Mouse (Mus musculus) kidney, adult 18-20 months (tissue): ENCODE measurements around the gene Alpk1.

Source experiments
- DNase-seq: peaks from one replicate; pipeline ENCODE4 v3.0.0; 2021

Alpk1 gene

DNA sequence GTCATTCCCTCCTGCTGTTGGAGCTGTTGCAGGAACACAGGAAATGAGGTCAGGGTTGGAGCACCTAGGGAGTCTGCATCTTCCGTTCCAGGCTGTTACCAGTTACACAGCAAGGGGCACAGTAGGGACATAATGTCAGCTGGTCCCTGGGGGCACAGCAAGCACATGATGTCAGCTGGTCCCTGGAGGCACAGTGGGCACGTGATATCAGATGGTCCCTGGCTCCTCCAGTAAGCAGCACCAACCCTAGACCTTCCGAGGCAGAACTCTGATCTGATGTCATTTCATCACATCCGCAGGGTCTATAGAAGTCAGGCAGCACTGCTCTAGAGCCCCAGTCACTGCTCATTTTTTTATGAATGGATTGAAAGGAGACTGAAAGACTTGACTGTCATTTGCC lies 89.1 kb downstream of the Alpk1 start:
- DNase-seq = no peak

DNA sequence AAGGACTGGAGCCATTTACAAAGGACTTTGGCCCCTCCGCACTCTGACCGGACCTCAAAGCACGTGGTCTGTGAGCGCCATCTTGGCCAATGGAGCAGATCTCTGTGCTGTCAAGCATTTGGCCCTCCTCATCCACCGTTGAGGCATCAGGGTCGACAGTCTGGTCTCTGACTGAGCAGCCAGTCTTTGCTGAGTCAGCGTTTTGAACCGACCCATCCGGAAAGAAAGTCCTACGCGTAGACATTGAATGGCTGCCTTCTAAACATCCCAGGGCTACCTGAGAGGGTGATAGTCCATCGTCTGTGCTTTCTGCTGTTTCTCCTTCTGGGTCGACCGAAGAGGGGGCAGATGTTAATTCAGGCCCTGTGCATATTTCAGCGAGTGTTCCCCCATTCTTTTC lies 100.6 kb downstream of the Alpk1 start:
- DNase-seq = peak; percentile 17

DNA sequence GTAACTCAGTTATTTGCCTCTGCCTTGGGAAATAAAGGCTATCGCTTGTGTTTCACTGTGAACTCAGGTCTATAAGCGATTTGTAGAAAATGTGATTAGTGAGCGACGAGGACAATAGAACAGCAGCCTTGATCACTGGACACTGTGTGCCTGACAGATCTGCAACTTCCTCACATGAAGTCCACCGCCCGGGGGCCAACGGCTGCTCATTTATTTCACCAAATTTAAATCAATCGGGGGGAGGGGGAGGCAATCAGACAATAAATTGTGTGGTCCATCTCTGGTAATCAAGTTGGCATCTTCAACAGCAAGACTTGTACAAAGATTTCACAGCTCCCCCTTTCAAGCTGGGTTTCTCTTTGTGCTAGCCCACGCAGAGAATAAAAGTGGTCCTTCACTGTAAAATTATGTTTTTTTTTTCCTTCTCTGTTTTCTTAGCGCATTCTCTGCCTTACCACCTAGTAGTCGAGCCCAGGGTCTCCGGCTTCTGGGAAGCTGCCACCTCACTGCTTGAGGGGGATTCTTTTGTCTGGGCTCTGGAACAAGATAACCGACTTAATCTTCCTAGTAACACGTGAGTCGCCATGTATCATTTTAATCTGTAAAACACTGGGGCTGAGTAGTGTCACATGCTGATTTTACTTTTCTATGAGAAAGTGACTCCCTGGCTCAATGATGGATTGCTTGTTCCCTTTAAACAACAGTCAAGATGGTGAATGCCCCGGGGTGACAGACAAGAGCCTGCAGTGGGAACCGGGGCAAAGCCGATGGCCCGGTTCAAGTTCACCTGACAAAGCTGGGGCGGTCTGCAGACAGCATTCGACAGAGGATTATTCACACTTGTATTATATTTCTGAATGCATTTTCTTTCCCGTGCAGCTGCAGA lies 118.4 kb downstream of the Alpk1 start:
- DNase-seq = no peak

DNA sequence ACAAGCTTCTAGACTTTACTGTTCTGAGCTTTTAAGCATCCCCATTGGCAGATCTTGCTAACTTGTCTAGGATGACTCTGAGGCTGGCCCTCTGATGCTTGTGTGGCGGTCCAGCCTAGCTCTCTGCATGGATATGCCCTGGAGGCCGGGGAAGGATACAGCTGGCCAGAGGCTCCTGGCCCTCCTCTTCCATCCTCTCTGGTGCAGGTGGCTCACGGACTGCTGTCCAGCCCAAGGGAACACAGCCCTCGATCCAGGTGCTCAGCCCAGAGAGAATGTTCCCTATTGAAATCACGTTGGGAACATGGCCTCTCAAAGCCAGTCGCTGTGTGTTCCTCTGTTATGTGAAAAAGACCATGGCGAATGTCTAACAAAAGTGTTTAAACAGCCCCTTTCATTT lies 119.6 kb downstream of the Alpk1 start:
- DNase-seq = no peak

DNA sequence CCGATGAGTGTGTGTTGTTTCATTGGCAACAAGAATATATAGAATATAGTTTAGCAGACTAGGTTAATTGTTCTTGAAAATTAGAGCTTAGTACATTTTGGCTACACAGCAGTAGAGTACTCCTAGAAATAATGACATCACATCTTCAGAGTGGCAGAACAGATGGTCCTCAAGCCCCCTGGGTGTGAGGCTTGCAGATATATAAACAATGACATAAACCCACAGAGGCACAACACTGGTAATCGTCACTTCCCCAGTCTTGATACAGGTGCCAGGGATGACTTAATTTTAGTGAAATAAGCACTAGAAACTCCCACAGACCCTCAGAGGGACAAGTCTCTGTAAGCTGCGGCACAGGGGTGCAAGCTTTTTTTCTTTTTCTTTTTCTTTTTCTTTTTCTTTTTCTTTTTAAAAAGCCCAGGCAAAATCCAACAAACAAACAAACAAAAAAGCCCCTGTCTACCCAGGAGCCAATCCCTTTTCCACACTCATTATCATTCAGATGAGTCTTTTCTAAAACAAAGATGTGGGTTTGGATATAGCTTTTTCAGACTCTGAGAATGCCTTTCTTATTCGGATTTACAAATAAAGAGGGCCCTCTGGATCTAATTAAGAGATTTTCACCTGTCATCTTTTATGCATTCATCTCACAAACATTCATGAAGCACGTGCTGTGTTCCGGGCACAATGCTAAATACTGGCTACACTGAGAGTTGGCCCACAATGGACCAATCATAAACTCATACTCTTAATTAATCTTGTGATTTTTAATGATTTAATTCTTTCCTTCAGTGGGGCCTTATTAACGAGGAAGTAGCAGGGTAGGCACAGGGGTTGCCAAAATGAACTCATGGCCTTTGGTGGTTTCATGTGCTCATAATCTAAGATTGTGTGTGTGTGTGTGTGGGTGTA lies 128.3 kb downstream of the Alpk1 start:
- DNase-seq = no peak

DNA sequence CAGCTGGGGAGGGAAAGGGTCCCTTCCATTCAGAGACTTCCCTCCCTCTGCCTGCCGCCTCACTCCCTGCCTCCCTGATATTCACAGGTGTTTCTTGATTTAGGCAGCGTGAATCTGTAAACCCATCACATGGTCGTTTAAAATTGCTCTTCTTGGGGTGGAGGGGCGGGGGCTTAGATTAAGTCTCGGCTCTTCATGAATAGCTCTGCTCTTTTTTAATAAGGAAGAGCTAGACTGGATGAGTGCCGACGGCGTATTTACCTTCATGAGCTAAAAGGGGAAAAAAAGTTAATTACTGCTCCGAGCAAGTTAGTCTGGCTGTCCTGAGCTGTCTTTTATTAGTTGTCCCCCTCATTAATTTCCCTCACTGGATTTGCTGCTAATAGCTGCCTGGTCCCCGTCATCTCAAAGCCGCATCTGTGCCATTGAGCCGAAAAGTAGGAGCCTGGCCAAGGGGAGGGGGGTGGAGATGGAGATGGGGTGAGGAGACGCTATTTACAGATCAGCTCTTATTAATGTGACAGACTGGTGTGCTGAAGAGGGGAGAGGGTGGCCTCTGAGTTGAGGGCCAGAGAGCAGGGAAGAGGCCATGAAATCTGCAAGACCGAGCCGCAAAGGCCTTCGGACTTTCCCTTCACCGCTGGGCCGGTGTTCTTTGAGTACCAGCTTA lies 134.0 kb downstream of the Alpk1 start:
- no peak for DNase-seq

DNA sequence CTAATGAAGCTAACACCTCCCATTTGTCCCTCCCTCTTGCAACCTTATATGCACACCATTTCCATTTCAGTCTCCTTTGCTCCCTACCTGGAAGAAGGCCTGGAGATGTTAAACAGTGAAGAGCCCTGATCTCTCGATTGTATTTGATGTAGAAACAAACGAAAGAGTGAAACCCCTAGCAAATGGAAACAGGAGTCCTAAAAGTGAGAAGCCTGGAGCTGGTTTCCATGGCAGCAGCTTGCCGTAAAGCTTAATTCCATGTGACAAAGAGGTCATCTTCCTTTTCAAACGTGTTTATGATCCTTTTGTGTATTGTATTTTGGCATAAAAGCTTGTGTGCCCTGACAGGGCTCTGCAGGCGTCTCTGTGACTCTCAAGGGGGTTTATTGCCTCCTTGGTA lies 138.1 kb downstream of the Alpk1 start:
- DNase-seq = no peak

DNA sequence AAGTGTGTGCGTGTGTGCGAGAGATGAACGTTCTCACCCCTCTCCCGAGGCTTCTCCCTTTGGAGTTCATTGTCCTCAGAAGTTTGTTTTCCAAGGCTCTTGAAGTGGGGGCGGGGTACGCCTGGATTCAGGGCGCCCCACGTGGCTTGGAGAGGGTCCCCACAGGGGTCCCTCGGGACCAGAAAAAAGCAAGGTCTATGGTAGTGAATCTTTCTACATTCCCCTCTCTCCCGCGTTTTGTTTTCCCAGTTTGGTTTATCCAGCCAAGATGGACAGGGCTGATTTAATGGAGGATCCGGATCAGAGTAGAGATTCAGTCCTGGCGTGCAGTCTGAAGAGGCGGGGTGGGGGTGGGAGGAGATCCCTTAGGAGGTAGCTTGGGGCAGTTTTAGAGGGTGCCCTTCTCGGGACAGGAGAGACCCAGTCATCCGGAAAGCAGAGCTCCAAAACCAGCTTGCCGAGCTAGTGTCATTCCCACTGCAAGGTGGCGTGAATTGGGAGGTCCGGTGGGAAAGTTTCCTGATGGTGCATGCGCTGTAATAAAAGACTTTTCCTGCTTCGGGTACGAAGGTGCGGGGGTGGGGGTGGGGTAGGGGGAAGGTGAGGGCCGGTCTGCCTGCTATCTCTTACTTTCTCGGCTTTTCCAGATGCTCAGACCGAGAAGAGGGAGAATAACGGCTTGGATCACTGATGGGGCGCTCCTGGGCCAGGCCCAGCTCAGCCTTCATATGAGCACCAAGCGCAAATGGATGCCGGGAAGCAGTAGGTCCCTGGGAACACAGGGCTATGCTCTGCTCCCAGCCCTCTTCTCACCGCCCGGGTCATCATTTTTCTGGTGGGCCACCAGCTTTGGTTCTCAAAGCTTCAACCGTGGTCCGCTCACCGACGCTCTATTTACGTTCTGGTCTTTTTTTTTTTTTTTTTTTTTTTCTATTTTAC lies 139.3 kb downstream of the Alpk1 start:
- peak; percentile 35 for DNase-seq

DNA sequence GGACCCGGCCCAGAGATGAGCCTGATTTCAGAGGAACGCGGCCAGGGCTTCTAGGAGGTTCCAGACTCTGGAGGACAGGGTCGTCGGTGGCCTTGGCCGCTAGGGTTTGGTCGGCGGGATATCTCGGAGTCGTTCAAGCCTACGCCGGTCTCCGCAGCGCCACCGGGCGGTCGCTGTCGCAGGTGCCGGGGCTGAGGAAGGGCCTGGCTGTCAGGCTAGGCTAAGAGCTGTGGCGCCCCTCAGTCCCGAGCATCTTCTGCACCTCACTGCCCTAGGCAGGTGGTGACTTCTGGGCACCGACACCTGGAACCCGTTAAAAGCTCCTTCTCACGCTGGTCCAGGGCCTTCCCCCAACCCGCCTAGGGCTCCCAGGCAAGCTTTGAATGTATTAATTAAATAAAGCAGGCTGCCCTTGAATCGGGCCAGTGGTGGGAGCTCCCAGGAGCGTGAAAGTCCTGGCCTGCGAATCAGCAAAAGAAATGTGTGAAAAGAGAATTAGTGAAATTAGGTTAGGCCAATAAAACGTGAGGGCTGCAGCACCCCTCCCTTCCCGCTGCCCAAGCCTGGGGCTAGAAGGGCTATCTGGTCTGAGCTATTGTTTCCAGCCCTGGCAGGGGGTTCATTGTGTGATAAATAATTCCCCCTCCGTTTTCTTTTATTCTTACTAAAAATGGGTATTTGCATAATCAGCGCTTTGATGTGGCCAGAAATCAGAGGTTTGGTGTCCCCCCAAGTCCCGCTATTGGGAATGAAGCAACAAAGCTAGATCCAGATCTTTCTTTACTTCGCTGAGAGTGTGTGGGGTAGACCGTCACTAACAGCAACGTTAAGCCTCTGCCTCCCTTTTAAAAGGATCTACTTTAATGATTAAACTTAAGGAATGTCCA lies 140.2 kb downstream of the Alpk1 start:
- DNase-seq = peak; percentile 29

DNA sequence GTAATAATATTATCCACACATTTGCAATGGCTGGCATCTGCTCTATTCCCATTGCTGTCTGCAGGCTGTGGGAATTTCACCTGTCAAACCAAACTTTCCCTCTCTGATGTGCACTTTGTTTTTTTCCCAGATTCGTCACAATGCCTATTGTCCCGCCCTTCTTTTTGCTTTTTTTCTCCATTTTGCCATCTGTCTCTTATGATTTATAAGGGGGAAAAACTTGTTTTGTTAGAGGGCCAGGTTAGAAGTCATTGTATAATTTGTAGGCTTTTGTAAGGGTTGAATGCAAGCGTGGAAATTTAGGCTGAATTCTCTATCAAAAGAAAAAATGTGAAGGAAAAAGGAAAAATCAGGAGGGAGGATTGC lies 145.4 kb downstream of the Alpk1 start:
- DNase-seq = no peak

DNA sequence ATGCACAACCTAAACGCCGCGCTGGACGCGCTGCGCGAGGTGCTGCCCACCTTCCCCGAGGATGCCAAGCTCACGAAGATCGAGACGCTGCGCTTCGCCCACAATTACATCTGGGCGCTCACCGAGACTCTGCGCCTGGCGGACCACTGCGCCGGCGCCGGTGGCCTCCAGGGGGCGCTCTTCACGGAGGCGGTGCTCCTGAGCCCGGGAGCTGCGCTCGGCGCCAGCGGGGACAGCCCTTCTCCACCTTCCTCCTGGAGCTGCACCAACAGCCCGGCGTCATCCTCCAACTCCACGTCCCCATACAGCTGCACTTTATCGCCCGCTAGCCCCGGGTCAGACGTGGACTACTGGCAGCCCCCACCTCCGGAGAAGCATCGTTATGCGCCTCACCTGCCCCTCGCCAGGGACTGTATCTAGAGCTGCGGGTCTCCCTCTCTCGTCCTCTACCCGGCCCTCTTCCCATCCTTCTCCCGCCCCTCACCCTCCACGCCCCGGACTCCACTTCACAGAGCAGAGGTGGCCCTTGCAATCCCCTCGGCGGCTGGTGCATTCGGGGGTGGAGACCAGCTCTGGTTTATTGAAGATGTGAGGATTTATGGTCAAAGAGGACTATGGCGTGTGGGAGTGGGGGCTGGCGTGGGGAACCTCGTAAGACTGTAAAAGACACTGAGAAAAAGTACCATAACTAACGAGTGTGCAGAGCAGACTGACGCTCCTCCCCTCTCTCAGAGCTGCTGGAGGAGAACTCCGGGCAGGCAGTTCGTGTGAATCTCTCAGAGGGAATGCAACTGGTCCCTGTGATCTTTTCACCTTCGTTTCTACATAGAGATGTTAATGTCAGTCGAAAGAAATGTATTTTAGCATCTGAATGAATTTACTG lies 146.0 kb downstream of the Alpk1 start:
- peak; percentile 76 for DNase-seq

DNA sequence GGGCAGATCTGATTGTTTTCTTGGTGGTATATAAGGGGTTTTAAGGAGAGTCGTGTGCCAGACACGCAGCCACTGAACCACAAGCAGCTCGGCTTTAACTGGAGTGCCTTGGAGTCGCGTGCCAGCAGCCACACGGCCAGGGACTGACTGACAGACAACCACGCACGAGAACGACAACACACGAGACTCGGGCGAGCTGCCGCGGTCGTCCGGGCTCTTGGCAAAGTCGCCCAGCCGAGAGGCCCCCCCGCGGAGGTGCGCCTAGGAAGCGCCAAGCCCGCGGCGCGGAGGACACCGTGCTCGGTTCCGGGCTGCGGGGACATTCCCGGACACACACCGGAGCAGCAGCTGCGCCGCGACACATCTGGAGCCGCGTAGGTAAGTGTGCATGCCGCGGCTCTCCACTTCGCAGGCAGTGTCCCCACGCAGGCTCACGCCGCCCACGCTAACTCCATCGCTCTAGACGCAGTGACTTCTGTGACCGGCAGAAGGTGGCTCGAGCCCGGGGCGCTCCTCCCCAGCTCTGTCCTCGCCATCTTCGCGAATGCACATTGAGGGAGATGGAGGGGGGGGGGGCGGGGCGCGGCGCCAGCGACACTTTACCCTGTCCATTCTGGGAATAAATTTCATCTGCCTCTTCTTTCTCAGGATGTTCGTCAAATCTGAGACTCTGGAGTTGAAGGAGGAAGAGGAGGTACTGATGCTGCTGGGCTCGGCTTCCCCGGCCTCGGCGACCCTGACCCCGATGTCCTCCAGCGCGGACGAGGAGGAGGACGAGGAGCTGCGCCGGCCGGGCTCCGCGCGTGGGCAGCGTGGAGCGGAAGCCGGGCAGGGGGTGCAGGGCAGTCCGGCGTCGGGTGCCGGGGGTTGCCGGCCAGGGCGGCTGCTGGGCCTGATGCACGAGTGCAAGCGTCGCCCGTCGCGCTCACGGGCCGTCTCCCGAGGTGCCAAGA lies 147.0 kb downstream of the Alpk1 start, which contains the start of gene Neurog2:
Gene Neurog2, plus strand, starts transcription at position 56 of the 953 bp plus-strand sequence.
- DNase-seq = peak; percentile 26

DNA sequence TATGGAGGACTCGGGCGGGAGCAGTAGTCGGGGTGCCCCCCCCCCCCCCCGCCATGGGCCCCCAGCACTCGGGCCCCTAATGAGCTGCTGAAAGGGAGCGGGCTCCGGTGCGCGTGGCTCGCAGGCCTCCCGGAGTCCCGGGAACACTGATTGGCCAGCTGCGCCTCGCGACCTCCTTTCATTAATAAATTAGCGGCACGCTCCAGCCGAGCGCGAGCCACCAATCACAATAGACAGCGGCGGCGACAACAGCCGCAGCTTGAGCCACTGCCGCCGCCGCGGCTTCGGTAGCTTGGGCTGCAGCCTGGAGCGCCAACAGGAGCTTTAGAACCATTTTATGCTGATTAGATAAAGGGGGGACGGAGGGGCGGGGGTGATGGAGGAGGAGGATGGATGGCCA lies 147.8 kb downstream of the Alpk1 start:
- DNase-seq = peak; percentile 34

DNA sequence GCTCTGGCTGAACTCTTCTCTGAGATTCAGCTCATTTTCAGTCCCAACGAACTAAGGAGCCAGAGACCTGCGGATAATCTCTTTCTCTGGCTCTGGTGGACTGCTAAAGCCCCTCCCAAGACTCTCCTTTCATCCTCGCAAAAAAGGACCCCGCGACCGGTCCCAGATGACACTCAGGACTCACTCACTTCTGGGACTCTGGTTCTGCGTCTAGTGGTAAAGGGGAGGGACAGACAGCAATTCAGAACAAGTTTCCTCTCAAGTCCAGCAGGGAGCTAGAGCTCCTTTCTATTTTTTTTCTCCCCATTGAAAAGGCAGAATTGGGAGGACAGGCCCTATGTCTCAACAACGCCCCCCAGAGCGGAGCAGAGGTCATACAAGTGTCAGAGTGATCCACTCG lies 148.7 kb downstream of the Alpk1 start:
- peak; percentile 24 for DNase-seq

DNA sequence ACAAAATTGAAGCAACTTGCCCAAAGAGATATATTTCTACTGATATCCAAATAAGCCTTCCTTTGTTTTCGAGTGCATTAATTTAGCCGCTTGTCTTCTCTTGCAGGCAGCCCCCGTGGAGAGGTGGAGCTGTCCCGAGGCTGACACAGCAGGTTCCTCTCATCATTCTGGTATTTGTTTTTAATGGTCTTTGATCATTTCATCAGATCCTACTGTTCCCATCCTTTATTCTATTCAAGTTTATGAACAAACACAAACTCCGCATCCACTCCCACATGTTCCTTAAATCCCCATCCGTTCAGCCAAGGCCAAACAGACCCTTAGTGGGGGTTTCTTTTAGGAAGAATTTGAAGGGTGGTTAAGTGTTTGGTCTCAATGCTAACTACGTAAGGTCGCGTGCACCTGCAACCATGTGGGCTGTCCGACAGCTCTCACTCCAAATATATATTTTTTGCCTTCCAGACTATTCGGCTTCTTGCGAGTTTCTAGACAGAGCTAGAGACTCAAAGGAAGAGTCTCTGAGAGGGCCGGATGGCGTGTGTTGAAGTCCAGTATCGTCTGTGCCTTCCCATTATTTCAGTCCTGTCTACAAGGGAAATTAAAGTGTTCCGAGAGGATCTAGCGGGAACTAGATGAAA lies 149.5 kb downstream of the Alpk1 start:
- DNase-seq = no peak

DNA sequence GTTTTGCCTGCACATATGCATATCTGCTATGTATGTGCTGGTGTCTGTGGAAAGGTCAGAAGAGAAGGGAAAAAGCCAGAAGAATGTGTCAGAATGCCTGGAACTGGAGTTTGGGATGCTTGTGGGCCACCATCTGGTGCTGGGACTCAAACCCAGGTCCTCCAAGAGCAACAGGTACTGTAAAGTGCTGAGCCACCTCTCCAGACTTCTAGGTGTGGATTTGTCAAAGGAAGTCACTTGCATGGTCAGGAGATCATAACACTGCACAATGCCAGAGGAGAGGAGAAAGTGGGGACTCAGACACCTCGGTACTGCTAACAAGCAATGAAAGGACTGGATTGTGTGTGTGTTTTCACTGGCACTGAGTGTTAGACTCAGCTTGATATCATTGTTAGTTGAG lies 150.1 kb downstream of the Alpk1 start:
- DNase-seq = no peak

DNA sequence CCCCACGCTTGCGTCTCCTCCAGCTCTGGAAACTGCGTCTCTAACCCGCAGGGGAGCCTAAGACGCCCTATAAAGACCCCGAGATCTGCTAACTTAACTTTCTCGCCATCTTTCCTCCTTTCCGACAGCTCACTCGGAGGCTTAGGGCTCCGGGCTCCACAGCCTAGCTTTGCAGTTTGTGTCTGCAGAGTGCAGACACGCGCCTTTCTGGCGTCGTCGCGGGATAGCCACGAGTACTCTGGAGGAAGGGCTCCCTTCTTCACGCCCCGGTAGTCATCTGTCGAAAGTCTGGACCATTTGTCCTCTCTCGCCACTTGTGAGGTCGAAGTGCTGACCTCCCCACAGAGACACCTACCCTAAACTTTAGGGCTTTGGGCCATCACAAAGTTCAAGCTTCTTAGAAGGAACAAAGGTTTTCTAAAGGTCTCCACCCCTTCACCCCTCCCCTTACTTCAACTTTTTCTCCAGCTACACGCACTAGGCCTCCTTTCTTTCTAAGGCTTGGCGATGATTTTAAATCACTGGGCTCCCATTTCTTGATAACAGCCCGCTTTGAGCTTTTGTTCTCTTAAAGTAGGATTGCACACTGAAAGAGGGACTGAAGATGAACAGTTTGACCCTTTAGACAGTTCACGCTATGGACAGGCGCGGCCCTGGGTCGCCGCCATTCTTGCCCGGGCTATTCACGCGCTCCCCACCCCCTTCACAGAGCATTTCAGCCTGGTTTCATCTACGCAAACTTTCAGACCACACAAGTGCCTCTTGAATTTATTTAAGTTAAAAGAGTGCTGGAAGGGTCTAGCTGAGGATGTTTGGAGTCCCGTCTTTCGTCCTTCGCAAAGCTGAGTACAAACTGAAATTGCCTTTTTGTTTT lies 151.8 kb downstream of the Alpk1 start:
- DNase-seq = peak; percentile 28
